Mouse (Mus musculus): Measurements from ENCODE around the gene Fam135a.

Fam135a gene

GRCm38 (mm10) chr1:24099926-24100869, at the start of gene Fam135a:
TSS of gene Fam135a (minus strand) at chr1:24100341.
- in situ Hi-C loops (cut with MboI; ENCODE audit: low sequenced_read_pairs): no loop called here

GRCm38 (mm10) chr1:24143504-24143903, 43.4 kb upstream of the Fam135a start:
- in situ Hi-C loops (cut with MboI; ENCODE audit: low sequenced_read_pairs): no loop called here

GRCm38 (mm10) chr1:24140555-24140954, 40.4 kb upstream of the Fam135a start:
- in situ Hi-C loops (cut with MboI; ENCODE audit: low sequenced_read_pairs): no loop called here

- in situ Hi-C loops (cut with MboI; ENCODE audit: low sequenced_read_pairs): no loop called here
These were observed 37.0 kb upstream of the Fam135a start for GRCm38 (mm10) chr1:24137133-24137532.

GRCm38 (mm10) chr1:24134792-24135191, 34.7 kb upstream of the Fam135a start:
- in situ Hi-C loops (cut with MboI; ENCODE audit: low sequenced_read_pairs): no loop called here

- in situ Hi-C loops (cut with MboI; ENCODE audit: low sequenced_read_pairs): no loop called here
These were observed 33.7 kb upstream of the Fam135a start for GRCm38 (mm10) chr1:24133853-24134252.

GRCm38 (mm10) chr1:24127866-24128265, 27.7 kb upstream of the Fam135a start:
- in situ Hi-C loops (cut with MboI; ENCODE audit: low sequenced_read_pairs): no loop called here

GRCm38 (mm10) chr1:24124610-24125009, 24.5 kb upstream of the Fam135a start:
- in situ Hi-C loops (cut with MboI; ENCODE audit: low sequenced_read_pairs): no loop called here

GRCm38 (mm10) chr1:24122582-24122981, 22.4 kb upstream of the Fam135a start:
- in situ Hi-C loops (cut with MboI; ENCODE audit: low sequenced_read_pairs): no loop called here

GRCm38 (mm10) chr1:24107971-24108773, 8.0 kb upstream of the Fam135a start:
- in situ Hi-C loops (cut with MboI; ENCODE audit: low sequenced_read_pairs): no loop called here

- in situ Hi-C loops (cut with MboI; ENCODE audit: low sequenced_read_pairs): no loop called here
These were observed 7.2 kb upstream of the Fam135a start for GRCm38 (mm10) chr1:24107378-24107777.

- in situ Hi-C loops (cut with MboI; ENCODE audit: low sequenced_read_pairs): no loop called here
These were observed 2.5 kb upstream of the Fam135a start for GRCm38 (mm10) chr1:24102579-24103149.

GRCm38 (mm10) chr1:24100870-24101358, 773 bp upstream of the Fam135a start:
- in situ Hi-C loops (cut with MboI; ENCODE audit: low sequenced_read_pairs): no loop called here

GRCm38 (mm10) chr1:24099541-24099925, 608 bp downstream of the Fam135a start:
- in situ Hi-C loops (cut with MboI; ENCODE audit: low sequenced_read_pairs): no loop called here

- in situ Hi-C loops (cut with MboI; ENCODE audit: low sequenced_read_pairs): no loop called here
These were observed 2.6 kb downstream of the Fam135a start for GRCm38 (mm10) chr1:24097541-24097940.

- in situ Hi-C loops (cut with MboI; ENCODE audit: low sequenced_read_pairs): no loop called here
These were observed 7.7 kb downstream of the Fam135a start for GRCm38 (mm10) chr1:24092414-24092813.

GRCm38 (mm10) chr1:24090603-24091002, 9.5 kb downstream of the Fam135a start:
- in situ Hi-C loops (cut with MboI; ENCODE audit: low sequenced_read_pairs): no loop called here

- in situ Hi-C loops (cut with MboI; ENCODE audit: low sequenced_read_pairs): no loop called here
These were observed 10.0 kb downstream of the Fam135a start for GRCm38 (mm10) chr1:24090094-24090493.

- in situ Hi-C loops (cut with MboI; ENCODE audit: low sequenced_read_pairs): no loop called here
These were observed 14.0 kb downstream of the Fam135a start for GRCm38 (mm10) chr1:24086176-24086575.

- in situ Hi-C loops (cut with MboI; ENCODE audit: low sequenced_read_pairs): no loop called here
These were observed 25.7 kb downstream of the Fam135a start for GRCm38 (mm10) chr1:24074396-24074795.

Measured in CH12F3 (cell line).